Mouse (Mus musculus): ENCODE results near the gene Hoxd4. TPM values are rescaled to one million over a fixed set of nuclear protein-coding genes. Genes with fewer than 3 reads are reported as not detected.

The Hoxd4 gene
- polyA plus RNA-seq, 1 experiment = 2.9 TPM

- H3K4me3 ChIP-seq (ENCODE audit: low read depth, low read length) = no peak overlapping the region
- WGBS = 4% methylated on average over 23 of the region's 23 CpGs
These were observed 31.7 kb upstream of the Hoxd4 start for GRCm38 (mm10) chr2:74679980-74680379.

GRCm38 (mm10) chr2:74680561-74681398 lies 30.9 kb upstream of the Hoxd4 start:
- H3K27me3 ChIP-seq (ENCODE audit: control insufficient read depth, insufficient read depth, low read length) = peaks cover 83% of the 10 kb centered on the region
- no peak overlapping the region for H3K27ac ChIP-seq (ENCODE audit: insufficient read depth, low read depth, low read length)
- no peak overlapping the region for H3K4me3 ChIP-seq (ENCODE audit: low read depth, low read length)
- H3K4me1 ChIP-seq (ENCODE audit: control insufficient read depth, insufficient read depth, insufficient read length, low read length) = peaks cover 3% of the 10 kb centered on the region; the same call in 1 of the 2 replicates
- no peaks in the 10 kb centered on the region for H3K36me3 ChIP-seq (ENCODE audit: control insufficient read depth, insufficient read depth, low read length)
- TF ChIP-seq CTCF (IDR thresholded peaks at IDR 0.05; ENCODE audit: extremely low read depth, insufficient read length, insufficient replicate concordance, low read depth, low read length) = no peak
- no peak for TF ChIP-seq POLR2A (IDR thresholded peaks at IDR 0.05; ENCODE audit: low read depth, low read length)
- 5% methylated on average over 21 of the region's 21 CpGs for WGBS

More at GRCm38 (mm10) chr2:74679980-74680379, 31.7 kb upstream of the Hoxd4 start:
- Histone ChIP-seq H3K4me1 (ENCODE audit: control insufficient read depth, insufficient read depth, insufficient read length, low read length) (peaks cover 3% of the 10 kb centered on the region; the same call in 1 of the 2 replicates), H3K27me3 (ENCODE audit: control insufficient read depth, insufficient read depth, low read length) (peaks cover 91% of the 10 kb centered on the region), H3K27ac (ENCODE audit: insufficient read depth, low read depth, low read length) (no peak overlapping the region), H3K36me3 (ENCODE audit: control insufficient read depth, insufficient read depth, low read length) (no peaks in the 10 kb centered on the region)
- no peak for TF ChIP-seq POLR2A (IDR thresholded peaks at IDR 0.05; ENCODE audit: low read depth, low read length)
- no peak for TF ChIP-seq CTCF (IDR thresholded peaks at IDR 0.05; ENCODE audit: extremely low read depth, insufficient read length, insufficient replicate concordance, low read depth, low read length)

GRCm38 (mm10) chr2:74681594-74682531 lies 29.9 kb upstream of the Hoxd4 start:
- no peak overlapping the region for H3K4me3 ChIP-seq (ENCODE audit: low read depth, low read length)
- TF ChIP-seq CTCF (IDR thresholded peaks at IDR 0.05; ENCODE audit: extremely low read depth, insufficient read length, insufficient replicate concordance, low read depth, low read length) (no peak), POLR2A (IDR thresholded peaks at IDR 0.05; ENCODE audit: low read depth, low read length) (no peak)
- no peaks in the 10 kb centered on the region for H3K36me3 ChIP-seq (ENCODE audit: control insufficient read depth, insufficient read depth, low read length)
- H3K4me1 ChIP-seq (ENCODE audit: control insufficient read depth, insufficient read depth, insufficient read length, low read length) = peaks cover 3% of the 10 kb centered on the region; the same call in 1 of the 2 replicates
- peaks cover 75% of the 10 kb centered on the region for H3K27me3 ChIP-seq (ENCODE audit: control insufficient read depth, insufficient read depth, low read length)
- H3K27ac ChIP-seq (ENCODE audit: insufficient read depth, low read depth, low read length) = no peak overlapping the region
- WGBS = 4% methylated on average over 74 of the region's 78 CpGs

GRCm38 (mm10) chr2:74682796-74683195 lies 28.9 kb upstream of the Hoxd4 start:
- Histone ChIP-seq H3K4me3 (ENCODE audit: low read depth, low read length) (no peak overlapping the region), H3K27ac (ENCODE audit: insufficient read depth, low read depth, low read length) (no peak overlapping the region), H3K4me1 (ENCODE audit: control insufficient read depth, insufficient read depth, insufficient read length, low read length) (peaks cover 3% of the 10 kb centered on the region; the same call in 1 of the 2 replicates), H3K27me3 (ENCODE audit: control insufficient read depth, insufficient read depth, low read length) (peaks cover 79% of the 10 kb centered on the region), H3K36me3 (ENCODE audit: control insufficient read depth, insufficient read depth, low read length) (no peaks in the 10 kb centered on the region)
- TF ChIP-seq POLR2A (IDR thresholded peaks at IDR 0.05; ENCODE audit: low read depth, low read length) (no peak), CTCF (IDR thresholded peaks at IDR 0.05; ENCODE audit: extremely low read depth, insufficient read length, insufficient replicate concordance, low read depth, low read length) (no peak)
- 3% methylated on average over 51 of the region's 51 CpGs for WGBS

GRCm38 (mm10) chr2:74683471-74683951 lies 28.2 kb upstream of the Hoxd4 start:
- peaks cover 3% of the 10 kb centered on the region; the same call in 1 of the 2 replicates for H3K4me1 ChIP-seq (ENCODE audit: control insufficient read depth, insufficient read depth, insufficient read length, low read length)
- no peak overlapping the region for H3K27ac ChIP-seq (ENCODE audit: insufficient read depth, low read depth, low read length)
- H3K27me3 ChIP-seq (ENCODE audit: control insufficient read depth, insufficient read depth, low read length) = peaks cover 78% of the 10 kb centered on the region
- TF ChIP-seq CTCF (IDR thresholded peaks at IDR 0.05; ENCODE audit: extremely low read depth, insufficient read length, insufficient replicate concordance, low read depth, low read length) (no peak), POLR2A (IDR thresholded peaks at IDR 0.05; ENCODE audit: low read depth, low read length) (no peak)
- no peaks in the 10 kb centered on the region for H3K36me3 ChIP-seq (ENCODE audit: control insufficient read depth, insufficient read depth, low read length)
- WGBS = 4% methylated on average over 18 of the region's 18 CpGs
- no peak overlapping the region for H3K4me3 ChIP-seq (ENCODE audit: low read depth, low read length)

- TF ChIP-seq POLR2A (IDR thresholded peaks at IDR 0.05; ENCODE audit: low read depth, low read length) (no peak), CTCF (IDR thresholded peaks at IDR 0.05; ENCODE audit: extremely low read depth, insufficient read length, insufficient replicate concordance, low read depth, low read length) (no peak)
- Histone ChIP-seq H3K4me3 (ENCODE audit: low read depth, low read length) (no peak overlapping the region), H3K4me1 (ENCODE audit: control insufficient read depth, insufficient read depth, insufficient read length, low read length) (peaks cover 3% of the 10 kb centered on the region; the same call in 1 of the 2 replicates), H3K27me3 (ENCODE audit: control insufficient read depth, insufficient read depth, low read length) (peaks cover 76% of the 10 kb centered on the region), H3K36me3 (ENCODE audit: control insufficient read depth, insufficient read depth, low read length) (no peaks in the 10 kb centered on the region), H3K27ac (ENCODE audit: insufficient read depth, low read depth, low read length) (no peak overlapping the region)
- 9% methylated on average over 12 of the region's 12 CpGs for WGBS
These were observed 27.6 kb upstream of the Hoxd4 start for GRCm38 (mm10) chr2:74684106-74684505.
